Mouse (Mus musculus) heart, embryonic 12.5 days (tissue): Measurements from ENCODE around the gene C1galt1. TPM values are rescaled to one million over a fixed set of nuclear protein-coding genes. Genes with fewer than 3 reads are reported as not detected.

Source experiments
- ATAC-seq: fragments of 200-750 bp; cut with Nextera tagmentation; 2 replicates; pipeline ENCODE4 v1.8.0; 2017; ENCODE audit warnings: moderate TSS enrichment, moderate library complexity; ENCODE audit not compliant: insufficient number of reproducible peaks, low FRiP score
- H3K27ac ChIP-seq: fragments of 300-500 bp; sonication (generic); 2 replicates; pipeline ENCODE4 v1.5.1; 2016; ENCODE audit warnings: mild to moderate bottlenecking, moderate library complexity; ENCODE audit not compliant: poor library complexity, severe bottlenecking
- H3K27me3 ChIP-seq: fragments of 300-500 bp; sonication (generic); replicated peaks from 2 replicates; pipeline ENCODE4 v1.6.1; 2016; ENCODE audit warnings: mild to moderate bottlenecking, moderate library complexity
- H3K36me3 ChIP-seq: fragments of 300-500 bp; sonication (generic); 2 replicates; pipeline ENCODE4 v1.6.1; 2016; ENCODE audit warnings: mild to moderate bottlenecking, moderate library complexity
- H3K4me1 ChIP-seq: fragments of 300-500 bp; sonication (generic); replicated peaks from 2 replicates; pipeline ENCODE4 v1.6.1; 2016; ENCODE audit warnings: mild to moderate bottlenecking
- H3K4me2 ChIP-seq: fragments of 300-500 bp; sonication (generic); 2 replicates; pipeline ENCODE4 v1.6.1; 2016; ENCODE audit warnings: mild to moderate bottlenecking, moderate library complexity
- H3K4me3 ChIP-seq: fragments of 300-500 bp; sonication (generic); 2 replicates; pipeline ENCODE4 v1.5.1; 2016; ENCODE audit warnings: mild to moderate bottlenecking
- H3K9ac ChIP-seq: fragments of 300-500 bp; sonication (generic); 2 replicates; pipeline ENCODE4 v1.6.1; 2016; ENCODE audit warnings: mild to moderate bottlenecking, moderate library complexity
- H3K9me3 ChIP-seq: fragments of 300-500 bp; sonication (generic); replicated peaks from 2 replicates; pipeline ENCODE4 v1.6.1; 2016; ENCODE audit warnings: mild to moderate bottlenecking, moderate library complexity
- WGBS: fragments of 180-500 bp; shearing (Covaris S2); methylation state at CpG from one replicate; pipeline ENCODE4 v1.1.7; 2016; 5-methylcytosine and 5-hydroxymethylcytosine counted together
- polyA plus RNA-seq: library from polyadenylated mRNA; unstranded; fragments of >200 nt; fragmentation: Nextera tagmentation; extraction: Ambion mirVana; gene quantifications from 2 replicates; pipeline ENCODE4 v1.2.1, GENCODE M21; 2016

C1galt1 gene
- polyA plus RNA-seq: 3.8 and 4.5 TPM in 2 replicates

DNA sequence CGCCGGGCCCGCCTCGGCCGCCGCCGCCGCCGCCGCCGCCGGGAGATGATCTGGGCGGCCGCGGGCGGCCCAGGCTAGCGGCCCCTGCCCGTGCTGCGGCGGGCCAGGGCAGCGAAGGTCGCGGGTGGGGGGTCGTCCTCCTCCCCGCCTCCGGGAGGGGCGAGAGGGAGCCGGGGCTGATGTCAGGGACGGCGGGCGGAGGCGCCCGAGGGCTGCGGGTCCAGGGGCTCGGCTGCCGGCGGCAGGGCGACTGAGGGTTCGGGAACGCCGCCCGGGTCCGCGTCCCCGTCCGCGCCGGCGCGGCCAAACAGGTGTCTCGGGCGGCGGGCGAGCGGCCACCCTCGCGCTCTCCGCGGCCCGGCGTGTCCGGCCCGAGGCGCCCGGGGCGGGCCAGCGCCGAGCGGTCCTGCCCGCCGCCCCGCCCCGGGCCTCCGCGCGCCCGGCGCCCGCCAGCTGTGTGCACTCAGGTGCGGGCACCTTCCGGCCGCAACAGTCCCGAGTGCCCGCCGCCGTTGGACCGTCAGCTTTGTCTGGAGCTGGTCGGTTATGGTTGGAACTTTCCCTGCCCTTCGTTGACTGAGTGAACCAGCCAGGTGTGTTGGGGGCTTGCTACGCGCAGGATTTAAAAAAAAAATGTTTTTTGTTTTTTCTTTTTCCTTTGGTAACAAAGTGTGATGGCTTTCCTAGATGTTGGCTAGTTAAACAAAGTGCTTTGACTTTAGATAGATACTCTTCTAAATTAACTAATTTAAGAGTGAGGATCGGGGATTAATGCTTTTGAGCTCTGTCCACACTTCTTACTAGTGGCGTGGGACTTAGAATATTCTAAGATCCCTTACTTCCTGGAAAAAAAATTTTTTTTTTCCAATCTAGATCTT is at the start of gene C1galt1:
Gene C1galt1, plus strand, starts transcription at position 41 of the 878 bp plus-strand sequence.
- peak within 1 kb of the TSS; percentile 80 for H3K4me3 ChIP-seq
- peak; percentile 90 for ATAC-seq
- 1% methylated on average over 55 of the region's 93 CpGs for WGBS
- H3K4me2 ChIP-seq: peak within 1 kb of the TSS; percentile 70
- no peaks in the 10 kb centered on the region for H3K36me3 ChIP-seq
- peak within 1 kb of the TSS; percentile 92 for H3K9ac ChIP-seq
- H3K9me3 ChIP-seq: no peaks in the 10 kb centered on the region
- H3K4me1 ChIP-seq: peaks cover 23% of the 10 kb centered on the region
- peak within 1 kb of the TSS; percentile 92 for H3K27ac ChIP-seq
- H3K27me3 ChIP-seq: no peaks in the 10 kb centered on the region

DNA sequence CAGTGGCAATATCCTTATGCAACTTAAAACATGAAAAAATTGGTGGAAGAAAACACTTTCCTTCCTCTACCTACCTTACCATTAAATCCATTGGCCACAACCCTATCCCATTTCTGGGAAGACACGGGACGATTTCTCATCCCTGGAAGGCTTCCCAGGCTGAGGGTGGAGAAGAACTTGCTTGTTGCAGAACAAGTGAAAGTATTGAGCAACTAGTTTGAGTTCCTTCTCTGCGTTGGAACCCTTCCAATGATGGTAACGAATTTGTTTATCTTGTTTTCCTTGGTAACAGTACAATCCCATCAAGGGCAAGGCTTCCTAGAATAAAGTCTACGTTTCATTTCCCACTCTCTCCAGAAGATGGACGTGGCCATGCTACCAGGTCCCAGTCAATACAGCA is 44.7 kb upstream of the C1galt1 start:
- H3K4me3 ChIP-seq: no peak overlapping the region
- no peaks in the 10 kb centered on the region for H3K27me3 ChIP-seq
- no peak overlapping the region for H3K27ac ChIP-seq
- no peaks in the 10 kb centered on the region for H3K9me3 ChIP-seq
- H3K9ac ChIP-seq: no peak overlapping the region
- H3K4me1 ChIP-seq: peaks cover 7% of the 10 kb centered on the region; the same call in 1 of the 2 replicates
- H3K4me2 ChIP-seq: no peak overlapping the region
- ATAC-seq: no peak
- H3K36me3 ChIP-seq: no peaks in the 10 kb centered on the region
- 76% methylated on average over 6 of the region's 6 CpGs for WGBS

DNA sequence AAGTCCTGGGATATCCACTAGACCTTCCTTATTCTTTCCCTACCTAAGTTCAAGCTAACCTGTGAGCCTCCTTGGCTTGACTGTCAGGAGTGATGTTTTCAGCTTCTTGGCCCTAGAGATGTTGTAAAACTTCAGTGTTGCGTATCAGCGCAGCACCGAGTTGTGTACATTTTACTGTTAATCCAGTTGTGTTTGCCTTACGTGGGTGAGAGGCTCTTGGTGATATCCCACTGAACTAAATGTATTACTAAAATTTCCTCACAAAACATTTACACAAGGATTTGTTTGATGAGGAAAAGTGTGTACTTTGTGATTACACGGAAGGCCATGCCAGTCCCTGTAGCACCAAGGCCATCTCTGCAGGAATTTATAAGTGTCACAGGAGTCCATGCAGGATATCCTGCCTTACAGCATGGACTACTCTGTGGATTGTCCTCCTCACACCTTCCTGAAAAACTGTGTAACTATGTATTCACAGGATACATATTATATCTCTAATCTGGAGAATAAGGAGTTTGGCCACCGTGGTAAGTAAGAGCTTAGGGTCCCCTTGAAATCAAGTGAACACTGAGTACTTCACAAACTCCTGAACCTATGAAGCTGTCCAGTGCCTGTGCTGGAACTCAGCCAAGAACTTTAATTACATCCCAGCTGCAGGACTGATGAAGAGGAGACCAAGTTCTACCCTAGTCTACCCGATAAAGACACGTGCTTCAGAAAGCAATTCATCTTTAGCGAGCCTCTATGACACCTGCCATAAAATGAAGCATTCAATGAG is 40.7 kb upstream of the C1galt1 start:
- no peaks in the 10 kb centered on the region for H3K27me3 ChIP-seq
- no peaks in the 10 kb centered on the region for H3K9me3 ChIP-seq
- H3K36me3 ChIP-seq: no peaks in the 10 kb centered on the region
- H3K9ac ChIP-seq: no peak overlapping the region
- peaks cover 7% of the 10 kb centered on the region; the same call in 1 of the 2 replicates for H3K4me1 ChIP-seq
- H3K4me3 ChIP-seq: no peak overlapping the region
- H3K4me2 ChIP-seq: no peak overlapping the region
- 62% methylated on average over 9 of the region's 9 CpGs for WGBS
- no peak overlapping the region for H3K27ac ChIP-seq
- no peak for ATAC-seq

DNA sequence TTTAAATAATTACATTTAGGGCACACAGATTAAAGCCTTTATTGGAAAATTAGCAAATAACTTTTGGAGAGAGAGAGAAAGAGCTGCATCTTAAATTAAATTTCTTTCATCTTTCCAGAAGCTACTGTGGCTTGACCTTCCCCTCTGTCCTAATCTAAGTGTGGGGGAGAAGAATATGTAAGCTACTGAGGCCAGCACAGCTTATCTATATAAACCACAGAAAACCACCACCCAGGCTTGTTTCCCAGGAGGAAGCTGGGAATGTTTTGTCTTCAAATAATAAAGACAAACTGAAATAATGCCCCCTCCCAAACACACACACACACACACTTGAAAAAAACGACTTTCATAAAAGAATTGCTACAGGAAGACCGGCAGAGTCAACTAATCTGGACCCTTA is 30.5 kb upstream of the C1galt1 start:
- WGBS: 32% methylated on average over 2 of the region's 2 CpGs
- Histone ChIP-seq H3K4me2 (no peak overlapping the region), H3K27me3 (no peaks in the 10 kb centered on the region), H3K9ac (no peak overlapping the region), H3K9me3 (no peaks in the 10 kb centered on the region), H3K27ac (no peak overlapping the region), H3K36me3 (no peaks in the 10 kb centered on the region), H3K4me3 (no peak overlapping the region), H3K4me1 (peaks cover 6% of the 10 kb centered on the region; the same call in 1 of the 2 replicates)
- no peak for ATAC-seq

GRCm38 (mm10) chr6:7816233-7816632 is 28.4 kb upstream of the C1galt1 start:
- Histone ChIP-seq H3K27me3 (no peaks in the 10 kb centered on the region), H3K4me3 (no peak overlapping the region), H3K9me3 (no peaks in the 10 kb centered on the region), H3K36me3 (no peaks in the 10 kb centered on the region), H3K27ac (no peak overlapping the region), H3K9ac (no peak overlapping the region), H3K4me1 (0 out of 2 replicates have a peak, but pooled peaks cover 4% of the 10 kb centered on the region), H3K4me2 (no peak overlapping the region)
- 83% methylated on average over 5 of the region's 5 CpGs for WGBS
- ATAC-seq: no peak

GRCm38 (mm10) chr6:7822688-7823087 is 22.0 kb upstream of the C1galt1 start:
- H3K9me3 ChIP-seq: no peaks in the 10 kb centered on the region
- no peaks in the 10 kb centered on the region for H3K27me3 ChIP-seq
- no peaks in the 10 kb centered on the region for H3K36me3 ChIP-seq
- ATAC-seq: no peak
- H3K4me2 ChIP-seq: no peak overlapping the region
- H3K9ac ChIP-seq: no peak overlapping the region
- 65% methylated on average over 6 of the region's 6 CpGs for WGBS
- H3K27ac ChIP-seq: no peak overlapping the region
- H3K4me3 ChIP-seq: no peak overlapping the region
- no peaks in the 10 kb centered on the region for H3K4me1 ChIP-seq

DNA sequence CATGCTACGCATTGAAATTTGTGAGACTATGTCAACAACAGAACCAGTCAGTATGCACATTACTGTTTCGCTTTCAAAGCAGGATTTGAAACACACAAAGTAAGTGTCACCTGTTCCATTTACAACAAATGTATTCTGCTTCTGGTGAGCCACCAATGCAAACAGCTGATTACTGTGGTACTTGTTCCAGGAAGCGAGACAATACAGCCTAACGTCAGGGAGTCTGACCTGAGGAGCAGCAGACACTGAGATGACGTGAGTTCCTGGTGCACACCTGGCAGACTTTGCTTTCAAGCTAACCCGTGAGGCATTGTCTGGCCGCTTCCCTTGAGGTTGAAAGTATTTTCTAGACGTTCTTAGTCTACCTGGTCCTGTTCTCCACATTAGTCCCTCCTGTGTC is 13.8 kb upstream of the C1galt1 start:
- Histone ChIP-seq H3K27ac (no peak overlapping the region), H3K4me2 (no peak overlapping the region), H3K4me3 (no peak overlapping the region), H3K27me3 (no peaks in the 10 kb centered on the region), H3K9ac (no peak overlapping the region), H3K36me3 (no peaks in the 10 kb centered on the region), H3K4me1 (no peaks in the 10 kb centered on the region), H3K9me3 (0 out of 2 replicates have a peak, but pooled peaks cover 3% of the 10 kb centered on the region)
- no peak for ATAC-seq
- WGBS: 72% methylated on average over 8 of the region's 8 CpGs

GRCm38 (mm10) chr6:7832564-7833175 is 12.0 kb upstream of the C1galt1 start:
- WGBS: 84% methylated on average over 6 of the region's 6 CpGs
- Histone ChIP-seq H3K4me2 (no peak overlapping the region), H3K4me1 (no peaks in the 10 kb centered on the region), H3K9me3 (0 out of 2 replicates have a peak, but pooled peaks cover 3% of the 10 kb centered on the region), H3K27ac (no peak overlapping the region), H3K27me3 (no peaks in the 10 kb centered on the region), H3K9ac (no peak overlapping the region), H3K36me3 (no peaks in the 10 kb centered on the region), H3K4me3 (no peak overlapping the region)
- no peak for ATAC-seq

DNA sequence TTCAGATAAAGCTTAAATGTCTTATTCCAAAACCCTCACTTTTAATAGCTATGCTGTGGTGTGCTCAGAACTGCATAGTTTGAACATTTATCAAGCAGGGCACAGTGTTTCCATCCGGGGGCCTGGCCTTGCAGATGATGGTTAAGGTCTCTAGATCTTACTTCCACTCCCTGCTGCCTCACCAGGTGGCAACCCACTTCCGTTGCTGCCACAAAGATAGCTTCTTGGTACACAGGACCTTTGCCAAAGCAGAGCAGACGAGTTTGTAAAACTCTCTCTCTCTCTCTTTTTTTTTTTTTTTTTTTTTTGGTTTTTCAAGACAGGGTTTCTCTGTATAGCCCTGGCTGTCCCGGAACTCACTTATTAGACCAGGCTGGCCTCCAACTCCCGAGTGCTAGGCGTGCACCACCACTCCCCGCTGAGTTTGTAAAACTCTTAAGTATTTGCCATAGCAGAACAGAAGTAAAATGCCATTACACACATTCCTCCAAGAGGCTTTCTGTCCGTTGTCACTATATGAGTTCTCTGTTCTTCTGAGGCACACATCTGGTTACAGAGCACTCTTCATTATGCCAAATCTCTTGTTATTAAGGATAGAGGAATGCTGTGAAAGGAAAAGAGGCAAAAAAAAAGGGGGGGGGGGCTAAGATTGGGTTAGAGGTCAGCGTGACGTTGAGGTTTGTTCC is 773 bp upstream of the C1galt1 start:
- peak overlapping the region; percentile 80 for H3K4me3 ChIP-seq
- H3K4me2 ChIP-seq: peak overlapping the region; percentile 59
- H3K36me3 ChIP-seq: no peaks in the 10 kb centered on the region
- peaks cover 22% of the 10 kb centered on the region for H3K4me1 ChIP-seq
- H3K27me3 ChIP-seq: no peaks in the 10 kb centered on the region
- peak overlapping the region; percentile 43; the same call in 1 of the 2 replicates for H3K27ac ChIP-seq
- 61% methylated on average over 10 of the region's 10 CpGs for WGBS
- ATAC-seq: no peak
- no peak overlapping the region for H3K9ac ChIP-seq
- no peaks in the 10 kb centered on the region for H3K9me3 ChIP-seq

- no peaks in the 10 kb centered on the region for H3K27me3 ChIP-seq
- peaks cover 23% of the 10 kb centered on the region for H3K4me1 ChIP-seq
- H3K36me3 ChIP-seq: no peaks in the 10 kb centered on the region
- H3K4me3 ChIP-seq: peak overlapping the region; percentile 80
- WGBS: 0% methylated on average over 28 of the region's 33 CpGs
- no peaks in the 10 kb centered on the region for H3K9me3 ChIP-seq
- peak overlapping the region; percentile 92 for H3K27ac ChIP-seq
- H3K9ac ChIP-seq: peak overlapping the region; percentile 92
- peak; percentile 99 for ATAC-seq
- peak overlapping the region; percentile 59 for H3K4me2 ChIP-seq
Measured at GRCm38 (mm10) chr6:7844412-7844801, 235 bp upstream of the C1galt1 start.
